Mouse (Mus musculus) kidney, adult 18-20 months (tissue): ENCODE measurements around the gene Tmem37.
A peak's percentile ranks its signal among the peaks of the same experiment; 100 is the strongest.

Experiments used
- DNase-seq: peaks from one replicate; pipeline ENCODE4 v3.0.0; 2021

Gene Tmem37

GRCm38 (mm10) chr1:120057044-120057443, 16.8 kb downstream of the Tmem37 start:
- peak; percentile 65 for DNase-seq

GRCm38 (mm10) chr1:120056236-120056635, 17.6 kb downstream of the Tmem37 start:
- no peak for DNase-seq

DNA sequence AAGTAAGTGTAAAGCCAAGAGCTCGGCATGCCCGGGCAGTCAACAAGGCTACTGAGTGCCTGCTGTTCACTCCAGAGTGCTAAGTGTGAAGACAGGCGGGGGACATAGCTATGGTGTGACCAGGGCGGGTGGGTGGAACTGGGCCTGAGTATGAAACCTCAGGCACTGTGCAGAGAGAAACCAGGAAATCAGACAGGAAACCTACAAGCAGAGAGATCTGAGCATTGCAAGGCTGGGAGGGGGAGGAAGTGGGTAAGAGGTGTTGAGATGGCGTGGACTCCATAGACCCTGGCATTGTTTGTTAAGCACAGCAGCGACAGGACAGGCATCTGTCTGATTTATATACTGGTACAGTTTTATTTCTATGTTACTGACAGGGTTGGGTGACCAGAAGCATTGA, 18.4 kb downstream of the Tmem37 start:
- DNase-seq: no peak

DNA sequence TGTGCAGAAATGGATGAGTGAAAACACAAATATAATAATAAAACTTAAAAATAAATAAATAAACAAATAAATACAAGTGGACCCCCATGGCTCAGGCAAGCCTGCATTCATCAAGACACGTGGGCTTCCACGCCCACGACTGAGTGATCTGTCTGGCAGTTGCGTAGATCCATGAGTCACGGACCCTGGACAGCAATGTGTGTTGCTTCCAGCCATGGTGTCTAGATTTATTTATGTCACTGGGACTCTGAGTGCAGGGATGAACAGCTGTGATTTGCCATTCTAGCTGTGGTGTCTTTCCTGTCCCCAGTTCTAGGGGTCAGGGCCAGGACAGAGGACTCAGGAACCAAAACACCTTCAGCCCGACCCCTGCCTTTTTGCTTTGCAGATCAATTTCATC, 18.9 kb downstream of the Tmem37 start:
- no peak for DNase-seq

- DNase-seq: no peak
Measured at GRCm38 (mm10) chr1:120051070-120051469, 22.8 kb downstream of the Tmem37 start.

DNA sequence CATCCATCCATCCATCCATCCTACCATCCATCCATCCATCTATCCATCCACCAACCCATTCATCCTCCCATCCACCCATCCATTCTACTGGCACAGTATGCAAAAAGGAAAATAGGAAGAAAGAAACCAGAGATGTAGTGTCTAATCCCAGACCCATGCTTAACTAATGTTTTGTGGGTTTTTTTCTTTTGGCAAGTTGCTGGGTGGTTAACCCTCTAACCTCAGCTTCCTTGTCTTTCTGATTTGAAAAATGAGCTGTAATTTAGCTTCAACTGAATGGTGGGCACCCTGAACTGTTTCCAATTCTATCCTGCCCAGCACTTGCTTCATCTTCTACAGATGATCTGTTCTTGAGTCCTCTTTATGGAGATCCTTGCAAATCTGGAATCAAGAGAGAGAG, 26.5 kb downstream of the Tmem37 start:
- DNase-seq: no peak

DNA sequence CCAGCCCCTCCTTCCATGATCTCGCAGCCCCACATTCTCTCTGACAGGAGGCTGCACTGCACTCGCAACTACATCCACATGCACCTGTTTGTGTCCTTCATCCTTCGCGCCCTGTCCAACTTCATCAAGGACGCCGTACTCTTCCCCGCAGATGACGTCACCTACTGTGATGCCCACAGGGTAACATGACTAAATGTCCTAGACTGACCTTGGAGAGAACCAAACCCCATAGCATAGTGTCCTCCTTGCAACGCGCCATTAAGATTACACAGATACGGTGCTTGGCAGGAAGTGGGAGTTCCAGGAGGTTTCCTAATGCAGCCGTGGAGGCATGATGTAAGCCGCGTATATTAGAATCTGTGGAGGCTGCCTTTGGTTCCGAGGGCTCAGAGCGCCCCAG, 29.3 kb downstream of the Tmem37 start:
- DNase-seq: no peak

DNA sequence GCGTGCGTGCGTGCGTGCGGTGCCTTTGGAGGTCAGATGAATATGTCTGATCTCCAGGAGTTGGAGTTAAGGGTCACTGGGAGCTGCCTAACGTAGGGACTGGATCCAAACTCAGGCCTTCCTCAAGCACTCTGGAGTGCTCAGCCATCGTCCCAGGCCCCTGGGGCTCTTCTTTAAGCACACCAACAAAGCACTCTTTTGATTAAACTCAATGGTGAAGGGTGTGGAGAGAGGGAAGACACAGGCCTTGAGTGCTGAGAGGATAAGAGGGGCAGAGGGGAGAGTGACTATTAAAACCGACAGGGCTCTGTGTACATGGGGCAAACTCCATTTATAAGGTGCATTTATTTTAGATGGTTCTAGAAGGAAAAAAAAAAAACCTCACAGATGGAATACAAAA, 31.5 kb downstream of the Tmem37 start:
- DNase-seq: no peak

GRCm38 (mm10) chr1:120038594-120038993, 35.3 kb downstream of the Tmem37 start:
- DNase-seq: no peak

DNA sequence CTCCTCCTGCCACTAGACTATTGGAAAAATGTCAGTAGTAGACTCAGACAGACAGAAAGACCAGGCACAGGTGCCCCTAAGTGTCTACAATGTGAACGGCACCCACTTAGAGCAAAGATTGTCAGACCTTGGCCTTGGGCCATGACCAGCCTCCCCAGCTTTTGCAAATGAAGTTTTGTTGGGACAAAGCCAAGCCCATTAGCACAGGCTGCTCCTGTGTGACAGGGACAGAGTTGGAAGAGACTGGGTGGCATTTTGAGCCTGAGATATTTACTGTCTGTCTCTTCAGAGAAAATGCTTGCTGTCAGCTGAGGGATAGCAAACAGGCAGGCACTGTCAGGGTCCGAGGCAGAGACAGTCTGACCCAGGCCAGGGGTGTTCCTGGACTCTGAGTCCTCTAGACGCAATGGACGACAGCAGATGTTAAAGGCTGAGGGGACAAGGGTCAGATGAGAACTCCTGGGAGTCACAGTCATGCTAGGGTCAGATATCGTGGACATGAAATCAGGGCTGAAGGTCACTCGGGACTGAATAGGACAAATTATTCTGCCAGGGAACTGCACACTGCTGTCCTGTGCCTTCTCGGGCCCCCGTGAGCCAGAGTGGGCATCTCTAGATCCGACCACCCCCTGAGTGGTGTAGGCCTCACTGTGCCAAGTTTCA, 36.7 kb downstream of the Tmem37 start:
- DNase-seq: peak; percentile 68

DNA sequence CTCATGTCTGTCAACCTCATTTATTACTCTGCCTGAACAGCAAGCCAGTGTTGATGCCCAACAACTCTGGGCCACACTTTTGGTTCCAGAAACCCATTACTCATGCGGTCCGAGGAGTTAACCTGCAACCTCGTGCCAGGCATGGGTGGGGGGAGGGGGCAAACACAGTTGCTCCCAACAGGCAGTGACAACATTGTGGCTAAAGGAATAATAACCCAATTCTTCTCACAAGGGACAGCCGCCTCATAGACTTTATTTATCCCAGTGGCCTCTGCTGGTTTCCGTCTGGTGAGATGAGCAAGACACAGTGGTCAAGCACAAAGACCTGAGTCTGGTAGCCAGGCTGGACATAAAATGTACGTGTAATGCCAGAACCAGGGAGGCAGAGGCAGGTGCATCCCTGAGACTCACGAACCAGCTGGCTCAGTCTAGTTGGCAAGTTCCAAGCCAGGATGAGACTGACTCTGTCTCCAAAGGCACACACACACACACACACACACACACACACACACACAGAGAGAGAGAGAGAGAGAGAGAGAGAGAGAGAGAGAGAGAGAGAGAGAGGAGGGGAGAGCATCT, 38.3 kb downstream of the Tmem37 start:
- no peak for DNase-seq

- DNase-seq: no peak
Measured at GRCm38 (mm10) chr1:120034793-120035192, 39.1 kb downstream of the Tmem37 start.

DNA sequence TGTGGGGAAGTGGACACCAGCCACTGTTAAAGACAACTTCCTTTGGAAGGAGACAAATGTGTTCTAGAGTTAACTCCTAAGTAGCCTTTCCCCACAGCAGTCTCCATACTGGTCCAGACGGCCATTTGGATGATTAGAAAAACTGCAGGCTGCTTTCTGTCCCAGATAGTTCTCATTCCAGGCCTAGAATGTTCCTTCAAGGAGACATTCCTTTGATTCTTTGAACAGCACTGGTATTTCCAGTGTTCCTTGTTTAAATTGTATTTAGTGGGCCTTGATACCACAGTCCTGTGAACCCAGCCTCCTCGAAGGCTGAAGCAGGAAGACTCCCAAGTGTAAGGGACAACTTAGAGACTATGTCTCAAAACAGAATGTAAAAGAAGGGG, 40.4 kb downstream of the Tmem37 start:
- no peak for DNase-seq

DNA sequence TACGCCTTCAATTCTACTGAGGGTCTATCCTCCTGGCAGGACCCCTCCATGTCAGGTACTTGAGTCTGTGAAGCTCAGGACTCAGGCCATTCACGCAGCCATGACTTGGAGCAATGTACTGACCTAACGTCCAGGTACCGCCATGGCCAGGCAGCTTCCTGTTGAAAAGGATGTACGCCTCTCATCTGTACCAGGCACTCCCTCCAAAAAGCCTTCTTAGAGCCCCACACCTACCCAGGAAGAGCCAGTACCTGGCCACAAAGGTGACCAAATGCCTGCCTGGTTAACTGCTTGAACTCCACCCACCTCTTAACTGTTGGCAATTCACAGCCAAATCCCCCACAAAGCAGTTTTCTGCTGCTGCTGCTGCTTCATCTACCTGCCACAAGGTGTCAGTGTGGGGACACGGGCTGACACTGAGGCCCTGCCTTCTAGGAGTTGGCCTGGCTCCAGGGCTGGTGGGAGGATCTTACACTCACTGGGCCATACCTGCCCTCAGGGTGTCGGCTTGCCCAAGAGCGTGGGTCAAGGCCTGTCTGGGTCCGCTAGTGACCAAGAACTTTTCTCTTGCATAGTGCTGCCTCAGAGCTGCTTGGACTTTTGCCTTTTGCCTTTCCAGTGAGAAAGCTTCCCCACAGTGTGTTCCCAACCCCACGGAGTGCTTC, 40.9 kb downstream of the Tmem37 start:
- DNase-seq: peak; percentile 90

DNA sequence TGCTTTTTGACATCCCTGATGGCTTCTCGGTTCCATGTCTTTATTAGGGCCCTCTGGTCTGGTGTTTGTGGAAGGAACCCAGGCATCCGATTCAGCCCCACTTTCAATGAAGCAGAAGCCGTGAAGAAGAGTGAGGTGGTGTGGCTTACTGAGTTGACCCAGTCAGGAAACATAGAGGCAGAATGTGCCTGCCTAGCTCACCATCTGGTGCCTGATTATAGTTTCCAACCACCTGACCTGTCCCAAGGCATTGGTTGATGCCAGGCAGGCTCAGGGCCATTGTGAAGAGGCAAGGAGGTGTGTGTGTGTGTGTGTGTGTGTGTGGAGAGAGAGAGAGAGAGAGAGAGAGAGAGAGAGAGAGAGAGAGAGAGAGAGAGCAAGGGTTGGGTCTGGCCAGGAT, 43.4 kb downstream of the Tmem37 start:
- DNase-seq: no peak

DNA sequence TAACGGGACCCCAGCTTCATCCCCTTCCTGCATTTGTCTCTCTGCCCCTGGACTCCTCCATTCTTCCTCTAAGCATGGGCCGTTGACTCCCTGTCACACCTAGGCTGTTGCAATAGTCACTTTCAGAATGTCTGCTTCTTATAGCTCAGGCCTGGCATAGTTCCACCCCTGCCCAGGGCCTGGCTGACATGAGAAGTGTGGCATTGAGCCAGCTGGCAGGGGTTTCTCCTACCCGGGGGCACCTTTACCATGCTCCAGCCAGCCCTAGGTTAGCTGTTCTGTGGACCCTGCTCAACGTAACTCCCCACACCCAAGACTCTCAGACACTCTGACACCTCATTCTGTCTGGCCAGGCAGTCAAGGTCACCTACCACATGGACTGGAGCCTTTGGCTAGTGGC, 46.2 kb downstream of the Tmem37 start:
- DNase-seq: peak; percentile 70

DNA sequence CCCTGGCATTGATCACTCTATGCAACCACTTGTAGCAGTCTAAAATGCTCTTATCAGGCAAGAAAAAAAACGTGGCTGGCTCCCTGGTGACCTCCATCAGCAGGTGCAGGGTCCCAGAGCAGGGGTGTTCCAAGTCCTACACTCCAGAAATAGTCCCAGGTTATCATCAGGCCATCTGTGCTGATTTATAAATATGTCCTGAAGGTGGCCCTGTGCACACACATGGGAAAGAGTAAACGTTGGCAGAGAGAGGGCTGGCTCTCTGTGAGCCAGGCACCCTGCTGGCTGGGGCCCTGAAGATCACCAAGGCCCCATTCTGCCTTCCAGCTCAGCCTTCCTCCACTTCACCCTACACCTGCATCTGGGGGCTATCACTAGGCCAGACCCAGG, 48.8 kb downstream of the Tmem37 start:
- DNase-seq: no peak

DNA sequence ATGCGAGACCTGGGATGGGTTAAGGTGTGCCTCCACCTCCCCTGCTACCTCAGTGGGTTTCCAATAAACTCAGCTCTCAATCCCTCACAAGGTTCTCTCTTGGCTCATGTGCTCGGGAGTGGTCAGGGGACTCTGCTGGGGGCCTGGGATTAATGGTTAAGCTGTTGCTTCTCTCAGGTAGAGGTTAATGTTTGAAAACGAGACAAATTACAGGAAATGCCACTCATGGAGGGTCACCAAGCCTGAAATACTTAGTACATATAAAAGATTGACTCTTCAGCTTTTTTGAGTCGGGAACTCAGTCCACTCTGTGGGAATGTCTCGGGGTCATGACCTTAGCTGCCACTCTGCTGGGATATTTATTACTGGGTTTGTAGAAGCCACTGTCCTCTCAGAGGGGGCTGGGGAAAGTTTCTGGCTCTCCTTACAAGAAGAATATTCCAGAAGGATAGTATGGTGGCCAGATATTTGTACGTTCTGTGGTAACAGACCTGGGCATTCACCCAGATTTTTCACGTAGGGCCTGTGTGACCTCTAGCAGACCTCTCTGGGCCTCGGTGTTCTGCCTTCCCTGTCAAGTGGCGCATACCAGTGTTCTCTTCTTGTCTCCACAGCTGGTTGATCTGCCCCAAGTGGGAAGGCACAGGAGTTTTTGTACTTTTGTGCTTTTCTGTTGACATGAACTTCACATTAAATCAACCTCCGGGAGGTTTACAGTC, 49.4 kb downstream of the Tmem37 start:
- peak; percentile 75 for DNase-seq

GRCm38 (mm10) chr1:120021951-120022350, 51.9 kb downstream of the Tmem37 start:
- no peak for DNase-seq

DNA sequence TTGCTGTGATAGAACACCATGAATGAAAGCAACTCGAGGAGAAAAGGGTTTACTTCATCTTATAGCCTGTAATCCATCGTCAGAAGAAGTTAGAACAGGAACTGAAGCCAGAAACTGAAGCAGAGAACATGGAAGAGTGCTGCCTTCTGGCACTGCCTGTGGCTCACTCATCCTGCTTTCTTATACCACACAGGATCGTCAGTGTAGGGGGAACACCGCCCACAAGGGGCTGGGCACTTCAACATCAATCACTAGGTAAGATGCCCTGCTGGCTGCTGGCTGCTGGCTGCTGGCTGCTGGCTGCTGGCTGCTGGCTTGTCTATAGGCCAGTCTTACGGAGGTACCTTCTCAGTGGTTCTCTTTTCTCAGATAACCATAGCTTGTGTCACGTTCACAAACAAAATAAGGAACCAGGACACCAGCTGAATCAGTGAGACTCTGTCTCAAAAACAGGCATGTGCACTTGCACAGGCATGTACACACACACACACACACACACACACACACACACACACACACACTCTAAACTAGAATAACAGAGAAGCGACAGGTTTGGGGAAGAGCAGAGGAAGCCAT, 53.5 kb downstream of the Tmem37 start:
- DNase-seq: no peak

DNA sequence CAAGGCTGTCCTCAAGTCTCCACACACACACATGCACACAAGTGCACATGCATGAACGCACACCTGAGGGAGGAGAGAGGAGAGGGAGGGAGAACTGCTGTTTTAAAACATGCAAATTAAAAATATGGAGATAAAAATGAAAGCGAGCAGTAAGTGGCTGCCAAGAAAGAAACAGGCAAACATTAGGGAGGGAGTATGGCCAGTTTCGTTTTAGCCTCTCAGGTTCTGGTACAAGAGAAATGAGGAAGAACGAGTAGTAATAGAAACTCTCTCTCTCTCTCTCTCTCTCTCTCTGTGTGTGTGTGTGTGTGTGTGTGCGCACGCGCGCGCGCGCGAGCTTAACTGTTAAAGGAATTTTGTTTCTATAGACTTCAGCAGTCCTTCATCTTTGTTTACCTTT, 54.4 kb downstream of the Tmem37 start:
- no peak for DNase-seq

DNA sequence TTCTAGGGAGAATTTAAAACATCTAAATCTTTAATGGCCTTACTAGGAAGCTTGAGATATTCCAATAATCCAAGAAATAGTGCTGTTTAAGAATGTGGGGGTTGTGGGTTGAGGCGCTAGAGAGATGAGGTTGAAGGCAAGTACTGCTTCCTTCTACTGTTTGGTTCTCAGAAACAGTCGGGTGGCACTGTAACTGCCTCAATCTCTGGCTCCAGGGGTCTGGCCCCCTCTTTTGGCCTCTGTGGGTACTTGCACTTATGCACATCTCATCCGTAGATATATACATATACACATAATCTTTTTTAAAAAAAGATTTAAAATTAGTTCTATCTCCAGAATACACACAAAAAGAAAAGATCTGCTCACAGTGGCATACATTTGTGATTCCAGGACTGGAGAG, 55.0 kb downstream of the Tmem37 start:
- no peak for DNase-seq
